Mouse (Mus musculus) small intestine, adult 2 months (tissue): Measurements from ENCODE around the gene Atg9a. TPM values are rescaled to one million over a fixed set of nuclear protein-coding genes. Genes with fewer than 3 reads are reported as not detected.
A peak's percentile ranks its signal among the peaks of the same experiment; 100 is the strongest.

Experiments used
- H3K27ac ChIP-seq: fragments of 200-500 bp; 2 replicates; pipeline ENCODE4 v1.5.1; 2012; ENCODE audit warnings: low read depth, low read length, control low read depth, inconsistent platforms; ENCODE audit not compliant: insufficient read depth
- H3K27me3 ChIP-seq: fragments of 200-500 bp; 2 replicates; pipeline ENCODE4 v1.6.1; 2012; ENCODE audit warnings: mild to moderate bottlenecking, moderate library complexity, low read length, inconsistent platforms; ENCODE audit not compliant: control insufficient read depth, insufficient read depth
- H3K36me3 ChIP-seq: fragments of 200-500 bp; 2 replicates; pipeline ENCODE4 v1.6.1; 2012; ENCODE audit warnings: mild to moderate bottlenecking, low read length, control low read depth, inconsistent platforms; ENCODE audit not compliant: control insufficient read depth, insufficient read depth
- H3K4me1 ChIP-seq: fragments of 200-500 bp; 2 replicates; pipeline ENCODE4 v1.6.1; 2012; ENCODE audit warnings: low read length, inconsistent platforms, mixed read lengths; ENCODE audit not compliant: control insufficient read depth, insufficient read depth, insufficient read length
- H3K4me3 ChIP-seq: fragments of 200-500 bp; 2 replicates; pipeline ENCODE4 v1.5.1; 2012; ENCODE audit warnings: low read depth, mild to moderate bottlenecking, control low read depth, inconsistent platforms, low read length, moderate library complexity
- CTCF ChIP-seq: fragments of 200-500 bp; IDR thresholded peaks from 2 replicates; pipeline ENCODE4 v1.5.1; 2012; ENCODE audit warnings: low read depth, mild to moderate bottlenecking, control low read depth, inconsistent platforms, low read length, moderate library complexity, mixed read lengths; ENCODE audit not compliant: insufficient replicate concordance, insufficient read length; ENCODE audit errors: extremely low read depth
- POLR2A ChIP-seq: fragments of 200-500 bp; IDR thresholded peaks from 2 replicates; pipeline ENCODE4 v1.6.1; 2012; ENCODE audit warnings: low read depth, mild to moderate bottlenecking, control low read depth, inconsistent platforms, low read length, moderate library complexity
- WGBS: fragments of 180-500 bp; shearing (Covaris S2); methylation state at CpG from one replicate; pipeline ENCODE4 v1.1.7; 2018; 5-methylcytosine and 5-hydroxymethylcytosine counted together
- polyA plus RNA-seq: library from polyadenylated mRNA; depleted of rRNA; stranded (reverse); fragments of >200 nt; gene quantifications from 2 replicates; pipeline ENCODE4 v1.2.3, GENCODE M21; 2012

The Atg9a gene
- polyA plus RNA-seq, 1 experiment = 148 TPM

DNA sequence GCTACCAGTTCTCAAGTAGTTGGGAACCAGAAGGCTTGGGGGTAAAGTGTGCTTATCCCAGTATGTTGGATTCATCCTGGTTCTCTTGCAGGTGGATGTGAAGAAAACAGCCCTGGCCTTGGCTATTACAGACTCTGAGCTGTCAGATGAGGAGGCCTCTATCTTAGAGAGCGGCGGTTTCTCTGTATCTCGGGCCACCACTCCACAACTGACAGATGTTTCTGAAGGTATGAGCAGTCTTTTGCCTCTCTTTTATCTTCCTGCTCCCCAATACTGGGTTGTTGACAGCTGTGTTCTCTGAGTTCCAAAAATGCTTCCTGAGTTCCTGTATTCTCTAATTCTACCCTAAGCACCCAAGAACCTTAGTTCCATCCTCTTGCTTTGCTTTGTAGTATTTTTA lies 46.4 kb downstream of the Atg9a start:
- TF ChIP-seq CTCF (no peak), POLR2A (no peak)
- WGBS = 96% methylated on average over 3 of the region's 3 CpGs
- peaks cover 42% of the 10 kb centered on the region for H3K36me3 ChIP-seq
- no peak overlapping the region for H3K4me3 ChIP-seq
- no peak overlapping the region for H3K27ac ChIP-seq
- no peaks in the 10 kb centered on the region for H3K4me1 ChIP-seq
- no peaks in the 10 kb centered on the region for H3K27me3 ChIP-seq

DNA sequence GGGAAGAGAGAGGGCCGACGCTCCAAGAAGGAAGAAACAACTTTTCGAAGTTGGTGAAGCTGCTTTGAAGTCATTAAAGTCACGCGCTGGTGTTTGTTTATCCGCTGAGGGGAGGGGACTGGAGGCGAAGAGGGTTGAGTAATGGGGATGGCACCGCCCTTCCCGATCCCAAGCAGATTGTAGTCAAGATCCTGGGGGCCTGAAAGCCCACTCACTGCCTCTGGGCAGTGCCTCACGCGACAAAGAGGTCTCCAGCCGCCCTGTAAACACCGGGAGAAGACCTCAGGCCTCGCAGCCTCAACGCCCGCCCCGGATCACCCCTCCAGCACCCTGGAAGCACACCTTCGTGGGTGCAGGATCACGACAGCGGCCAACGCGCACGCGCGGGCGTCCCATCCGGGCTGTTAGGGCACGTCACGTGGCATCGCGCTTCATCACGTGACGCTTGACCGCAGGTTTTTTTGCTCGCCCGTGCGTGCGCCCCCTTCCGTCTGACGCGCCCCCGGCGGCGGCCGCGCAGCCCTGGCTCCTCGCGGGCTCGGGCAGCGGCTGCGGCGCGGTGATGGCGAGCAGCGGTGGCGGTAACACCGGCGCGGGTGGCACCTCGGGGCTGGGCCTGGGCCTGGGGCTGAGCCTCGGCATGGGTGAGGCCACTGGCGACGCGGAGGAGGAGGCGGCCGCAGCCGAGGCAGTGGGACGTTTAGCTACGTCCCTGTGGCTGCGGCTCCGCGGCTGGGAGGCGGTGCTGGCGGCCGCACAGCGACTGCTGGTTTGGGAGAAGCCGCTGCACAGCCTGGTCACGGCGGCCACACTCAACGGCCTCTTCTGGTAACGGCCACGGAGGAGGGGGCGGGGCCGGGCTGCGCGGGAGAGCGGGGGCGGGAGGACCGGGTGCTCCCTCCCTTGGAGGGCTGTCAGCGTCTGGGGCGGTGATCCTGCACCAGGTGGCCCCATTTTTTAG lies 49.4 kb downstream of the Atg9a start, which contains the start of the genes Cnppd1 and Retreg2:
TSS of gene Cnppd1 (minus strand) at position 411 of the 961 bp plus-strand sequence.
TSS of gene Retreg2 (plus strand) at position 478 of the 961 bp plus-strand sequence.
- WGBS = under 1% methylated on average over 89 of the region's 91 CpGs
- peak within 1 kb of the TSS; percentile 95 for H3K27ac ChIP-seq
- TF ChIP-seq POLR2A (peak; percentile 58), CTCF (peak; percentile 52; the same call in 1 of the 2 replicates)

DNA sequence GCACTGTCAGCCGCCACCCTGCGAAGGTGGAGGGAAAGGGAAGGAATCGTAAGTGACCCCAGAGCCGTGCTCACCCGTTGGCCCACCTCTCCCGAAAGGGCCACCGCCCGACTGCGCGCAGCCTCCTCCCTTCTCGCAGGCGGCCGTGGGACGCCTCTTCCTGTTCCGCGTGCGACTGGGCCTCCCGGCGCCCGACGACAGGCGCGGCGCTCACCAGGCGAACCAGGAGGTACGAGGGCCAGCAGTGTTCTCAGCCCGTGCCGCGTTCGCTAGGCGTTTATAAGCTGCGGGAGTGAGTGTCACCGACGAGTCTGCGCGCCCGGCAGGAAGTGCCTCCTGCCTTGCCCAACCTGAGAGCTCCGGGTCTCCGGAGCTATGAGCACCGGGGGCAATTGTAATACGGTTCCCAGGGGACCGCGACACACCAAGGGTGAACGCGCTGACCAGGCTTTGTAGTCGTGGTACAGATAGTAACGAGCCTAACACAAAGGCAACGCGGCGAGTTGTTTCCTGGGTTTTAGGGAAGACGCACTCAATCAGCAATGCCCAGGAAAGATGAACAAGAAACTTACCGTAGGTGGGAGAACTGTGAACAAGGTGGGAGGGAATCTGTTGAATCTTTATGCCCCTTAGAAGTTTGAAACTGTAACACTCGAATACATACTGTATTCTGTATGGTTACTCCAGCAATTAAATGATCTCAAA lies 50.4 kb downstream of the Atg9a start:
- Histone ChIP-seq H3K4me1 (no peaks in the 10 kb centered on the region), H3K4me3 (peak overlapping the region; percentile 77), H3K27ac (peak overlapping the region; percentile 95), H3K27me3 (no peaks in the 10 kb centered on the region), H3K36me3 (peaks cover 46% of the 10 kb centered on the region)
- TF ChIP-seq CTCF (no peak), POLR2A (peak; percentile 95)
- under 1% methylated on average over 53 of the region's 53 CpGs for WGBS

More for the DNA sequence above, 49.4 kb downstream of the Atg9a start, which contains the start of the genes Cnppd1 and Retreg2:
- Histone ChIP-seq H3K27me3 (no peaks in the 10 kb centered on the region), H3K4me1 (no peaks in the 10 kb centered on the region), H3K4me3 (peak within 1 kb of the TSS; percentile 77), H3K36me3 (peaks cover 47% of the 10 kb centered on the region)

DNA sequence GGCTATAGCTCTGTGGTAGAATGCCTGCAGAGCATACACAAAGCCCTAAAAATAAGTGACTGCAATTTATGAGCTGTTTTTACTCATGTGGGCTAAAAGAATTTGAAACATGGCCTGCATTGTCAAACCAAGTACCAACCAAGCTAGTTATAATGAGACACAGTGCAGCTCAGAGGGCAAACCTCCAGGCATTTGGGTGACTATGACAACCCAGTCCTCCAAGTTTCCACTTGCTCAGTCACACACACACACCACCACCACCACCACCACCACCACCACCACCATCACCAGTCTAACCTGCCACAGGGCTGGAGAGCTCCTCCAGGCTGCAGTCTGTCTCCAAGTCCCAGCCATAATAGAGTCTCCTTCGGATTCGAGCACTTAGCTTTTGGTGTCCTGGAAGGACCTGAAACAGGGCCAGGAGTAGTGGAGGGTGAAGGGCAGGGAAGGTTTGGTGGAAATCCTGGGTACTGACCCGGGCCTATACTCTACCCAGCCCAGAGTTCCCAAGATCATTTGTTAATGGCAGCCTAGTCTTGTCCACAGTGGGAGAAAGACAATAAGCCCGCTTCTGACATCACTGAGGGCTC lies 51.3 kb downstream of the Atg9a start:
- no peaks in the 10 kb centered on the region for H3K4me1 ChIP-seq
- peak overlapping the region; percentile 77 for H3K4me3 ChIP-seq
- no peak for TF ChIP-seq POLR2A
- no peak for TF ChIP-seq CTCF
- no peaks in the 10 kb centered on the region for H3K27me3 ChIP-seq
- H3K27ac ChIP-seq = peak overlapping the region; percentile 95
- WGBS = 9% methylated on average over 4 of the region's 4 CpGs
- H3K36me3 ChIP-seq = peaks cover 48% of the 10 kb centered on the region

DNA sequence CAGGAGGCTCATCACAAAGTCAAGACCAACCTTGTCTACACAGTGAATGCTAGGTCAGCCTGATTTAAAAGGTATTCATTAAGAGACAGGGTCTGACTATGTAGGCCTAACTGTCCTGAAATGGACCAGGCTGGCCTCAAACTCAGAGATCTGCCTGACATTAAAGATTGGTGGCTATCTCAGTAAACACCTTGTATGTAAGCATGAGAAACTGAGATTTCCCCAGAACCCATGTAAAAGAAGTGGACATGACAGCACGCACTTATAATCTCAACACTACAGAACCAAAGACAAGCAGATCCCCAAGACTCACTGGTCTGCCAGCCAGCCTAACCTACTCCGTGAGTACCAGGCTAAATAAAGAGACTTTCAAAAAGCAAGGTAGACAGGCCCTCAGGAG lies 53.5 kb downstream of the Atg9a start:
- no peak overlapping the region for H3K27ac ChIP-seq
- peaks cover 39% of the 10 kb centered on the region for H3K36me3 ChIP-seq
- H3K27me3 ChIP-seq = no peaks in the 10 kb centered on the region
- H3K4me3 ChIP-seq = no peak overlapping the region
- WGBS = 90% methylated on average over 2 of the region's 2 CpGs
- no peak for TF ChIP-seq POLR2A
- TF ChIP-seq CTCF = no peak
- H3K4me1 ChIP-seq = peaks cover 5% of the 10 kb centered on the region; the same call in 1 of the 2 replicates

DNA sequence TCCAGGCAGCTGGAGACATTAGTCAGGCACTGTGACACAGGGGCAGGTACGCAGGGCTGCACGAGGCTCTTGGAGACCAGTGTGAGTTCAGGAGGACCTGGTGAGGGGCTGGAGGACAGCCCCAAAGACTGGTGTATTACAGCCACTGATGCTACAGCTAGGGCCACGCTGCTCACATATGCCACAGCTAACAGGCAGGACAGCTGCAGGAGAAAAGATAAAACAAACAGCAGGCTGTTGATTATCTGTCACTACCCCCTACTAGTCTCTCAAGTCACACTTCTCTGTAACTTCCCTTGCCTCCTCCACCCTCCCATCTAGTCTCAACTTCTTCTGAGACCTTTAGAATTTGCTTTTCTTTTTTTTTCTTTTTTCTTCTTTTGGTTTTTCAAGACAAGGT lies 55.3 kb downstream of the Atg9a start:
- no peak overlapping the region for H3K27ac ChIP-seq
- 67% methylated on average over 3 of the region's 3 CpGs for WGBS
- H3K36me3 ChIP-seq = peaks cover 39% of the 10 kb centered on the region
- H3K27me3 ChIP-seq = no peaks in the 10 kb centered on the region
- H3K4me1 ChIP-seq = peaks cover 5% of the 10 kb centered on the region; the same call in 1 of the 2 replicates
- TF ChIP-seq POLR2A (no peak), CTCF (no peak)
- H3K4me3 ChIP-seq = no peak overlapping the region
